Mouse (Mus musculus) midbrain, embryonic 16.5 days (tissue): ENCODE data around the gene Gfra1. TPM values are rescaled to one million over a fixed set of nuclear protein-coding genes. Genes with fewer than 3 reads are reported as not detected.

Experiments
- ATAC-seq: fragments of 200-750 bp; cut with Nextera tagmentation; 2 replicates; pipeline ENCODE4 v1.8.0; 2017; ENCODE audit warnings: moderate TSS enrichment
- H3K27ac ChIP-seq: fragments of 300-500 bp; sonication (generic); 2 replicates; pipeline ENCODE4 v1.5.1; 2014; ENCODE audit warnings: mild to moderate bottlenecking, low read length, mixed read lengths
- H3K27me3 ChIP-seq: fragments of 300-500 bp; sonication (generic); 2 replicates; pipeline ENCODE4 v1.6.1; 2014; ENCODE audit warnings: low read depth, low read length, mixed read lengths; ENCODE audit not compliant: control insufficient read depth, insufficient read depth
- H3K36me3 ChIP-seq: fragments of 300-500 bp; sonication (generic); 2 replicates; pipeline ENCODE4 v1.6.1; 2014; ENCODE audit warnings: mild to moderate bottlenecking, low read length, moderate library complexity, mixed read lengths; ENCODE audit not compliant: control insufficient read depth, insufficient read depth
- H3K4me1 ChIP-seq: fragments of 300-500 bp; sonication (generic); 2 replicates; pipeline ENCODE4 v1.6.1; 2014; ENCODE audit warnings: mild to moderate bottlenecking, low read length, mixed read lengths; ENCODE audit not compliant: control insufficient read depth, insufficient read depth
- H3K4me2 ChIP-seq: fragments of 300-500 bp; sonication (generic); 2 replicates; pipeline ENCODE4 v1.6.1; 2014; ENCODE audit warnings: mild to moderate bottlenecking, low read length, mixed read lengths
- H3K4me3 ChIP-seq: fragments of 300-500 bp; sonication (generic); 2 replicates; pipeline ENCODE4 v1.5.1; 2014; ENCODE audit warnings: low read depth, mild to moderate bottlenecking, low read length, moderate library complexity, mixed read lengths
- H3K9ac ChIP-seq: fragments of 300-500 bp; sonication (generic); 2 replicates; pipeline ENCODE4 v1.6.1; 2014; ENCODE audit warnings: low read depth, low read length, mixed read lengths
- H3K9me3 ChIP-seq: fragments of 300-500 bp; sonication (generic); replicated peaks from 2 replicates; pipeline ENCODE4 v1.6.1; 2014; ENCODE audit warnings: mild to moderate bottlenecking, low read length, mixed read lengths; ENCODE audit not compliant: control insufficient read depth, poor library complexity, severe bottlenecking
- whole genome bisulfite sequencing: fragments of 180-500 bp; shearing (Covaris S2); extraction: QIAGEN DNeasy Blood & Tissue Kit; methylation state at CpG from one replicate; pipeline ENCODE4 v1.1.7; 2014; 5-methylcytosine and 5-hydroxymethylcytosine counted together
- polyA plus RNA-seq: library from polyadenylated mRNA; unstranded; fragments of >200 nt; fragmentation: Nextera tagmentation; extraction: Ambion mirVana; gene quantifications from 2 replicates; pipeline ENCODE4 v1.2.1, GENCODE M21; 2015

Gene Gfra1
- polyA plus RNA-seq, 1 experiment from 2014 or later, result 45.0 TPM

DNA sequence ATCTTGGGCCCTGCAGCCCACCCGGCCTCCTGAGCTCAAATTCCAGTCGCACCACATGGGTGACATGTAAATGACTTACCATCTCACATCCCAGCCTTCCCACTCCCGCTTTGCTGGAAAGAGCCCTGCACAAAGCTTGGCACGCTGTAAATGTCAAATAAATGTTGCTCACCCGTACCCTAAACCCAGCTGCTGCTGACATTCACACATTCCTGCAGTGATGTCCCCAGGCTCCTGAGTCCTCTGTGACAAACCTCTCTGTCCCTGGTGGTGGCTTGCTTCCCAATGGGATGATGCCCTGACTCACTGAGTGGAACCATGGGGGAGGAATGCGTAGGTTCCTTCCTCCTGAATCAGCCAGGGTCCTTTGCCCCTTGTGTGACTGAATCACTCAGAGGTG lies 167.6 kb downstream of the Gfra1 start:
- ATAC-seq, result no peak
- no peak overlapping the region for H3K4me2 ChIP-seq
- H3K4me1 ChIP-seq, result no peaks in the 10 kb centered on the region
- WGBS, result 77% methylated on average over 6 of the region's 6 CpGs
- no peaks in the 10 kb centered on the region for H3K9me3 ChIP-seq
- H3K27me3 ChIP-seq, result no peaks in the 10 kb centered on the region
- no peak overlapping the region for H3K9ac ChIP-seq
- no peak overlapping the region for H3K27ac ChIP-seq
- no peaks in the 10 kb centered on the region for H3K36me3 ChIP-seq
- H3K4me3 ChIP-seq, result no peak overlapping the region

DNA sequence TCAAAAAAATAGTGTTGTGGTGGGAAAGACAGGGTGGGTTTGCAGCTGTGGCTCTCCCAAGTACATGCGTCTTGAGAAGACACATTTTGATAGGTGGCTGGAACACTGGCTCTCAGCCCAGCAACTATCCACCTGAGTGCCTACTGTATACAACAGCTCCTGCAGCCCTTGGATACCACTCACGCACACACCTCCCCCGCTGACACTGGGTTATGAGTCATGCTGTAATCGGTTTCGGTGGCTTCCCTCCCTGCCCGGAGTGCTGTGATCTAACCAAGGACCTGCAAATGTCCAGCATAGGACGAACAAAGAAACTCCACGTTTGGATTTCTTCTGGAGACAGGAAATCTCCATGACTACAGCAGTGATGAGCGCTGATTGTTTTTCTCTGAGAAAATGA lies 180.4 kb downstream of the Gfra1 start:
- H3K27ac ChIP-seq, result no peak overlapping the region
- no peaks in the 10 kb centered on the region for H3K9me3 ChIP-seq
- WGBS, result 68% methylated on average over 9 of the region's 9 CpGs
- H3K27me3 ChIP-seq, result no peaks in the 10 kb centered on the region
- no peak overlapping the region for H3K4me3 ChIP-seq
- H3K9ac ChIP-seq, result no peak overlapping the region
- ATAC-seq, result no peak
- H3K4me1 ChIP-seq, result 0 out of 2 replicates have a peak, but pooled peaks cover 6% of the 10 kb centered on the region
- H3K36me3 ChIP-seq, result no peaks in the 10 kb centered on the region
- no peak overlapping the region for H3K4me2 ChIP-seq

DNA sequence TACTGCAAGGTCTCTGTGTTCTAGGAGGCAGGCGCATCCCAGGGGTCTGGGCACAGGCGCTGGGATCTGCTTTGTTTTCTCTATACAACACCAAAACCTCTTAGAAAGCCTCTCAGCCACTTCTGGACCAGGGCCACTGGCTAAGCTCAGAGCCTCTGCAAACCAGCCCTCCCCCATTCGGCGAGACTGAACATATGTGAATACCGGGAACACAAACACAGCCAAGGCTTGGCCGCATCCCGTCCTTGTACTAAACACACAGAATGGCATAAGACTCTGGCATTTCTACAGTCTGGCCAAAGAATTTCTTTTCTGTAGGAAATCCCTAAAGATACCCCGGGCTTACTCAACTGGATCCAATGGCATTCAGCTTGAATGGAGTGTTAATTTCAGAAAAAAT lies 183.9 kb downstream of the Gfra1 start:
- H3K27me3 ChIP-seq, result no peaks in the 10 kb centered on the region
- H3K27ac ChIP-seq, result no peak overlapping the region
- no peak for ATAC-seq
- H3K4me2 ChIP-seq, result no peak overlapping the region
- 78% methylated on average over 8 of the region's 8 CpGs for WGBS
- H3K9ac ChIP-seq, result no peak overlapping the region
- H3K9me3 ChIP-seq, result no peaks in the 10 kb centered on the region
- peaks cover 6% of the 10 kb centered on the region; the same call in 1 of the 2 replicates for H3K4me1 ChIP-seq
- H3K36me3 ChIP-seq, result no peaks in the 10 kb centered on the region
- no peak overlapping the region for H3K4me3 ChIP-seq

DNA sequence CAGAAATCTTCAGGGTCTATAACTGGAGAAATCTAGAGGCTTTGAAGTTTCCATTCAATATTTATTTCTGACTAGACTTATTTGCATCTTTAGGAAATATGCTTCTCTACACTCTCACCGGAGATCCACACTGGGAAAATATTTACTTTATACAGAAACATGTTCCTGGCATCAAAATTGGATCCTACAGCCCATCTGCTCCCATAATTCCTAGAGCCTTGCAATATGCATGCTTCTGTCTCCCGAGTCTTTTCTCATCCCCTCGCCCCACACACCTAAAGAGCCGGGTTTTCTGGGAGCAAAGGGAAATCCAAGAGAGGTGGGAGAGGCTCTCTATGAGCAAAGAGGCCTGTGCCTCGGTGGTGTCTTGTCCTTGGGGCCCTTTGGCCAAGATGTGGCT lies 184.9 kb downstream of the Gfra1 start:
- no peak for ATAC-seq
- peaks cover 5% of the 10 kb centered on the region; the same call in 1 of the 2 replicates for H3K4me1 ChIP-seq
- H3K4me2 ChIP-seq, result no peak overlapping the region
- H3K9me3 ChIP-seq, result no peaks in the 10 kb centered on the region
- 71% methylated on average over 5 of the region's 5 CpGs for WGBS
- H3K9ac ChIP-seq, result no peak overlapping the region
- no peak overlapping the region for H3K4me3 ChIP-seq
- no peaks in the 10 kb centered on the region for H3K36me3 ChIP-seq
- peak overlapping the region; percentile 24; the same call in 1 of the 2 replicates for H3K27ac ChIP-seq
- no peaks in the 10 kb centered on the region for H3K27me3 ChIP-seq

DNA sequence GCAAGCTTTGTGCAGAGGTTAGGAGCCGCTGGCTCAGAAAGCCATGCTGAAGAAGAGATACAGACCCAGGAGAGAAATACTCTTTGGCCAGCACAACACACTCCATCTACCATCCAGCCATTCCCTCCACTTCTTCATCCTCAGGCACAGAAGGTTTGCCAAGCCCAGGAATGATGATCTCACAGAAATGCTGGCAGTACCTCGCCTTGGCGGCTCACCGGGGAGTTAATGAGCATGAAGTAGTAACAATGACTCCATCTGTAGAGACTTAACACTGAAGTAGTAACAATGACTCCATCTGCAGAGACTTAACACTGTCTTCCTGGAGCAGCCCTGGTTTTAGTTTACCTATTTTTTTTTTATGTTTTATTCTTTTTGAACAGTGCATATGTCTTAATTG lies 187.2 kb downstream of the Gfra1 start:
- Histone ChIP-seq H3K4me1 (peaks cover 3% of the 10 kb centered on the region; the same call in 1 of the 2 replicates), H3K9me3 (no peaks in the 10 kb centered on the region), H3K9ac (no peak overlapping the region), H3K27ac (no peak overlapping the region), H3K36me3 (no peaks in the 10 kb centered on the region), H3K27me3 (no peaks in the 10 kb centered on the region), H3K4me3 (no peak overlapping the region), H3K4me2 (no peak overlapping the region)
- 66% methylated on average over 4 of the region's 4 CpGs for WGBS
- ATAC-seq, result no peak

DNA sequence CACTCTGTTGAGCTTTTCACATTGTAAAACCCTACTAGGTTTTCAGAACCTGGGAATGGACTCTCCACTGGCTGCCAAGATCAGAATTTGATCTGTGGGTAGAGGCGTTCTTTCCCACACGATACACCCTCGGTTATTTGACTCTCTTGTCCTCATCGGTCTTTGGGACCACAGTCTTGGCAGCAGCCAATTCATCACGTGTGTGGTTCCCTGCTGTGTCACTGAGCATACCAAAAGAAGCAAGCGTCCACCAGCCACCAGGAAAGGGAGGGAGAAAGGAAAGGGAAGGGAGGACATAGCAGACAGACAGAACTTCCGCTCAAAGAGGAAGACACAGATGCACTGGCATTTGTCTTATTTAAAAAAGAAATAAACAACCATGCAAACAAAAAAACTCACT lies 189.1 kb downstream of the Gfra1 start:
- ATAC-seq, result no peak
- Histone ChIP-seq H3K27ac (no peak overlapping the region), H3K27me3 (no peaks in the 10 kb centered on the region), H3K4me2 (no peak overlapping the region), H3K9ac (no peak overlapping the region), H3K36me3 (no peaks in the 10 kb centered on the region), H3K9me3 (no peaks in the 10 kb centered on the region), H3K4me1 (peaks cover 3% of the 10 kb centered on the region; the same call in 1 of the 2 replicates), H3K4me3 (no peak overlapping the region)
- WGBS, result 52% methylated on average over 7 of the region's 7 CpGs

DNA sequence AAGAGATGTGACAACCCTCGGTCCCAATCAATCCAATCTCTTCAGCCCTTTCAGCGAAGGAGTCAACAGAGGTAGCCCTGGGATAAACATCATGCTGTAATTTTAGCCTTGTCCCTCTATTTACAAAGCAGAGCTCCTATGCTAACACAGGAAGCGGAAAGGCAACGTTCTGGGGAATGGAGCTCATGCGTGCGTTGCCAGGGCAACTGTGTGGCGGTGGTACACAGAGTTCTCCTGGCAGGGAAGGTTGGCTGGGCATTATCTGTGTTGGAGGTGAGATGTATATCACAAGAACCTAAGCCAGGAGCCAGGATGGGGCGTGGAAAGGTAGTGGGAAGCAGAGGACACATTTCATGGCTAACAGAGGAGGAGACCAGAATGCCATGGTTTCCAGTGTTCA lies 194.8 kb downstream of the Gfra1 start:
- Histone ChIP-seq H3K4me1 (0 out of 2 replicates have a peak, but pooled peaks cover 5% of the 10 kb centered on the region), H3K4me3 (no peak overlapping the region), H3K4me2 (no peak overlapping the region), H3K9ac (no peak overlapping the region), H3K27me3 (no peaks in the 10 kb centered on the region), H3K27ac (no peak overlapping the region), H3K36me3 (no peaks in the 10 kb centered on the region), H3K9me3 (no peaks in the 10 kb centered on the region)
- 0 out of 2 replicates have a peak, but pooled peaks have one; percentile 51 for ATAC-seq
- 64% methylated on average over 8 of the region's 8 CpGs for WGBS

DNA sequence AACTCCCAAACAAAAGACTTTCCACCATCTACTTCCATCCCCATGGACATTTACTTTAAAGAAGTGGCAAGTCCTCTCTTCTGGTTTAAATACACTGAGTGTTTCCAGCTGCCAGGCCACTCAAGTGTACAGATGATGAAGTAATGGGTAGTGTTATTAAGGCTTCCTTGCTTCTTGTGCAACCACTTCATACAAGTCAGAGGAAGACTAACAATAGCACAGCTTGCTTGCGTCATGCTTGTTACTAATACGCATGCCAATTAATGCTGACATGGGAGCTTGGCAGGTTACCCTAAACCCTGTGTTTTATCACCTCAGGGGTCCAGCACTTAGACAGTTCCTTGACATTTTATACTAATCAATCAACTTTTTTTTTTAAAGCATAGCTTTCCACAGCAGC lies 196.5 kb downstream of the Gfra1 start:
- 54% methylated on average over 2 of the region's 2 CpGs for WGBS
- 0 out of 2 replicates have a peak, but pooled peaks cover 5% of the 10 kb centered on the region for H3K4me1 ChIP-seq
- H3K27me3 ChIP-seq, result no peaks in the 10 kb centered on the region
- no peak overlapping the region for H3K27ac ChIP-seq
- H3K36me3 ChIP-seq, result no peaks in the 10 kb centered on the region
- no peak overlapping the region for H3K4me3 ChIP-seq
- no peaks in the 10 kb centered on the region for H3K9me3 ChIP-seq
- no peak overlapping the region for H3K4me2 ChIP-seq
- ATAC-seq, result no peak
- H3K9ac ChIP-seq, result no peak overlapping the region

DNA sequence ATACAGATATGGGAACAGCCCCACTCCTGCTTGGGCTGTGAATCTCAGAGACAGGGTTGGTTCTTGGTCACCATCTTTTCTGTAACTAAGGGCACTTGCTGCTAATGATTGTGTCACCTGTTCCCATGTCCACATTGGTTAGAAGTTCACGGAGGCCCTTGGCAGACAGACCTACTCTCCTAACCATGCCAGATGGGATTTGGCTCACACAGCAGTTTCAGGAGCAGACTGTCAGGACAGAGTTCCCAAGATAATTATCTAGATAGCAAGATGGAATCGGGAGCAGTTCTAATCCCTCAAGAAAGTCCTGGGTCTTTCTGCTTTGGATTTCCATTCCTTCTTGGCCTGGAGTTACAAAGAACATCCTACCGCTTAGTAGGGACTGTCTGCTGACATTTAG lies 199.2 kb downstream of the Gfra1 start:
- Histone ChIP-seq H3K4me1 (0 out of 2 replicates have a peak, but pooled peaks cover 5% of the 10 kb centered on the region), H3K4me3 (no peak overlapping the region), H3K9ac (no peak overlapping the region), H3K27ac (no peak overlapping the region), H3K4me2 (no peak overlapping the region), H3K27me3 (no peaks in the 10 kb centered on the region), H3K36me3 (no peaks in the 10 kb centered on the region), H3K9me3 (no peaks in the 10 kb centered on the region)
- ATAC-seq, result no peak
- WGBS, result 88% methylated on average over 3 of the region's 3 CpGs
